In genomic region chr8:70527111-70527511, GRCm38 (mm10) we compare ENCODE assay signal across 8 mouse cellular contexts. TPM values are rescaled to one million over a fixed set of nuclear protein-coding genes. Genes with fewer than 3 reads are reported as not detected.
DNase-seq lines count a peak whose midpoint lies in the region; ATAC-seq and TF ChIP-seq lines count a peak whose summit lies in the region.

No protein-coding gene starts in this region.

- H3K4me1 ChIP-seq in lung, embryonic 15.5 days, result peaks cover 38% of the 10 kb centered on the region
- H3K4me1 ChIP-seq in embryonic fibroblast, embryonic 13.5 days (ENCODE audit: control insufficient read depth, insufficient read depth, low read length), result no peaks in the 10 kb centered on the region; the same call in none of the 2 replicates
- peaks cover 4% of the 10 kb centered on the region for H3K4me1 ChIP-seq in limb, embryonic 11.5 days (ENCODE audit: control insufficient read depth, insufficient read depth, low read length)
- peaks cover 20% of the 10 kb centered on the region for H3K4me1 ChIP-seq in neural tube, embryonic 14.5 days (ENCODE audit: control insufficient read depth, insufficient read depth, low read length)

- H3K9ac ChIP-seq in lung, embryonic 15.5 days, result peak overlapping the region; percentile 96
- peak overlapping the region; percentile 66 for H3K9ac ChIP-seq in limb, embryonic 11.5 days (ENCODE audit: low read length)
- peak overlapping the region; percentile 95 for H3K9ac ChIP-seq in neural tube, embryonic 14.5 days (replicated peaks; ENCODE audit: low read depth, low read length)

- H3K4me3 ChIP-seq in lung, embryonic 15.5 days, result peak overlapping the region; percentile 88
- H3K4me3 ChIP-seq in embryonic fibroblast, embryonic 13.5 days (ENCODE audit: insufficient read depth, low read length), result peak overlapping the region; percentile 72
- peak overlapping the region; percentile 85 for H3K4me3 ChIP-seq in limb, embryonic 11.5 days (ENCODE audit: low read depth, low read length)
- peak overlapping the region; percentile 79 for H3K4me3 ChIP-seq in neural tube, embryonic 14.5 days (ENCODE audit: low read depth, low read length)

- DNase-seq in lung, postnatal 14 days, result no peak
- no peak for DNase-seq in limb, embryonic 11.5 days (ENCODE audit: low spot score)
- DNase-seq in cerebellum, postnatal 4 days (ENCODE audit: low spot score in 2 of 2), result no peak
- DNase-seq in Muller cell, postnatal 12 days (ENCODE audit: inconsistent ontology term), result no peak
- DNase-seq in T-cell, adult 2 months (ENCODE audit: low spot score), result no peak

- no peak for TF ChIP-seq POLR2A in embryonic fibroblast, embryonic 13.5 days (IDR thresholded peaks at IDR 0.05; ENCODE audit: low read depth, low read length)

- H3K36me3 ChIP-seq in lung, embryonic 15.5 days, result peaks cover 27% of the 10 kb centered on the region
- H3K36me3 ChIP-seq in limb, embryonic 11.5 days (ENCODE audit: control insufficient read depth, insufficient read depth, low read length), result peaks cover 19% of the 10 kb centered on the region
- peaks cover 18% of the 10 kb centered on the region for H3K36me3 ChIP-seq in neural tube, embryonic 14.5 days (ENCODE audit: control insufficient read depth, insufficient read depth, low read length)

- WGBS in lung, embryonic 15.5 days, result 1% methylated on average over 8 of the region's 8 CpGs
- 2% methylated on average over 8 of the region's 8 CpGs for WGBS in limb, embryonic 11.5 days
- WGBS in neural tube, embryonic 14.5 days, result 1% methylated on average over 8 of the region's 8 CpGs

- peak overlapping the region; percentile 54; the same call in 1 of the 2 replicates for H3K27ac ChIP-seq in lung, embryonic 15.5 days
- no peak overlapping the region for H3K27ac ChIP-seq in embryonic fibroblast, embryonic 13.5 days (ENCODE audit: insufficient read depth, low read length)
- no peak overlapping the region for H3K27ac ChIP-seq in limb, embryonic 11.5 days (replicated peaks; ENCODE audit: low read depth, low read length)
- peak overlapping the region; percentile 89; the same call in 1 of the 2 replicates for H3K27ac ChIP-seq in neural tube, embryonic 14.5 days (ENCODE audit: low read depth, low read length)

- peak overlapping the region; percentile 75 for H3K4me2 ChIP-seq in lung, embryonic 15.5 days
- peak overlapping the region; percentile 81 for H3K4me2 ChIP-seq in limb, embryonic 11.5 days (ENCODE audit: low read depth, severe bottlenecking)
- peak overlapping the region; percentile 90 for H3K4me2 ChIP-seq in neural tube, embryonic 14.5 days (ENCODE audit: low read depth, low read length)

- H3K9me3 ChIP-seq in lung, embryonic 15.5 days, result no peaks in the 10 kb centered on the region
- no peaks in the 10 kb centered on the region for H3K9me3 ChIP-seq in limb, embryonic 11.5 days (ENCODE audit: control insufficient read depth, low read length)
- H3K9me3 ChIP-seq in neural tube, embryonic 14.5 days (ENCODE audit: control insufficient read depth, low read length), result no peaks in the 10 kb centered on the region

- TF ChIP-seq CTCF in embryonic fibroblast, embryonic 13.5 days (IDR thresholded peaks at IDR 0.05; ENCODE audit: borderline replicate concordance, insufficient read depth, low read length), result no peak

- no peaks in the 10 kb centered on the region for H3K27me3 ChIP-seq in lung, embryonic 15.5 days
- H3K27me3 ChIP-seq in limb, embryonic 11.5 days (ENCODE audit: control insufficient read depth, insufficient read depth, low read length), result no peaks in the 10 kb centered on the region
- no peaks in the 10 kb centered on the region for H3K27me3 ChIP-seq in neural tube, embryonic 14.5 days (ENCODE audit: control insufficient read depth, insufficient read depth, low read length)

- no peak for ATAC-seq in lung, embryonic 15.5 days (ENCODE audit: borderline replicate concordance, extremely low read depth, low FRiP score, low TSS enrichment)
- no peak for ATAC-seq in limb, embryonic 11.5 days (ENCODE audit: insufficient number of reproducible peaks, low FRiP score, low TSS enrichment, low read depth)
- ATAC-seq in neural tube, embryonic 14.5 days (ENCODE audit: low read depth), result no peak

RNA-seq across cellular contexts. Expression of gene Fkbp8, which starts 0.4 kb away (rescaled TPM):
- polyA plus RNA-seq in lung, embryonic 15.5 days (2015; fragmentation: Nextera tagmentation; extraction: Ambion mirVana), result 307 and 313 TPM in 2 replicates
- polyA plus RNA-seq in embryonic fibroblast, embryonic 13.5 days (2011; ENCODE audit: insufficient read length, low read depth, missing spikeins), result 105 and 110 TPM in 2 replicates
- polyA plus RNA-seq in limb, embryonic 11.5 days (2014; fragmentation: Nextera tagmentation; extraction: Ambion mirVana), result 221 and 233 TPM in 2 replicates
- 303 and 336 TPM in 2 replicates for polyA plus RNA-seq in neural tube, embryonic 14.5 days (2014; fragmentation: Nextera tagmentation; extraction: Ambion mirVana)

RNA-seq across cellular contexts. Expression of gene Kxd1, which starts 0.6 kb away (rescaled TPM):
- polyA plus RNA-seq in lung, embryonic 15.5 days (2015; fragmentation: Nextera tagmentation; extraction: Ambion mirVana), result 50.0 and 54.4 TPM in 2 replicates
- polyA plus RNA-seq in embryonic fibroblast, embryonic 13.5 days (2011; ENCODE audit: insufficient read length, low read depth, missing spikeins), result 35.5 and 37.0 TPM in 2 replicates
- polyA plus RNA-seq in limb, embryonic 11.5 days (2014; fragmentation: Nextera tagmentation; extraction: Ambion mirVana), result 47.0 and 47.6 TPM in 2 replicates
- polyA plus RNA-seq in neural tube, embryonic 14.5 days (2014; fragmentation: Nextera tagmentation; extraction: Ambion mirVana), result 50.2 and 51.9 TPM in 2 replicates

RNA-seq across cellular contexts. Expression of gene Ell, which starts 12.1 kb away (rescaled TPM):
- 17.2 and 17.5 TPM in 2 replicates for polyA plus RNA-seq in lung, embryonic 15.5 days (2015; fragmentation: Nextera tagmentation; extraction: Ambion mirVana)
- 16.1 and 20.4 TPM in 2 replicates for polyA plus RNA-seq in embryonic fibroblast, embryonic 13.5 days (2011; ENCODE audit: insufficient read length, low read depth, missing spikeins)
- 19.5 and 20.1 TPM in 2 replicates for polyA plus RNA-seq in limb, embryonic 11.5 days (2014; fragmentation: Nextera tagmentation; extraction: Ambion mirVana)
- 16.7 and 17.8 TPM in 2 replicates for polyA plus RNA-seq in neural tube, embryonic 14.5 days (2014; fragmentation: Nextera tagmentation; extraction: Ambion mirVana)

RNA-seq across cellular contexts. Expression of gene Uba52, which starts 16.5 kb away (rescaled TPM):
- polyA plus RNA-seq in lung, embryonic 15.5 days (2015; fragmentation: Nextera tagmentation; extraction: Ambion mirVana), result 909 and 953 TPM in 2 replicates
- polyA plus RNA-seq in embryonic fibroblast, embryonic 13.5 days (2011; ENCODE audit: insufficient read length, low read depth, missing spikeins), result 547 and 589 TPM in 2 replicates
- 926 and 927 TPM in 2 replicates for polyA plus RNA-seq in limb, embryonic 11.5 days (2014; fragmentation: Nextera tagmentation; extraction: Ambion mirVana)
- polyA plus RNA-seq in neural tube, embryonic 14.5 days (2014; fragmentation: Nextera tagmentation; extraction: Ambion mirVana), result 734 and 750 TPM in 2 replicates

RNA-seq across cellular contexts. Expression of gene Rex1bd, which starts 20.6 kb away (rescaled TPM):
- polyA plus RNA-seq in lung, embryonic 15.5 days (2015; fragmentation: Nextera tagmentation; extraction: Ambion mirVana), result 120 and 122 TPM in 2 replicates
- 29.9 and 46.6 TPM in 2 replicates for polyA plus RNA-seq in embryonic fibroblast, embryonic 13.5 days (2011; ENCODE audit: insufficient read length, low read depth, missing spikeins)
- polyA plus RNA-seq in limb, embryonic 11.5 days (2014; fragmentation: Nextera tagmentation; extraction: Ambion mirVana), result 126 and 138 TPM in 2 replicates
- 152 and 172 TPM in 2 replicates for polyA plus RNA-seq in neural tube, embryonic 14.5 days (2014; fragmentation: Nextera tagmentation; extraction: Ambion mirVana)

Comparison
In these comparisons a context has a peak if more than half of its experiments do, and no peak if none do; other contexts are left out.
1. H3K27ac ChIP-seq: peak in lung, embryonic 15.5 days (single experiment) and neural tube, embryonic 14.5 days (single experiment); none in embryonic fibroblast, embryonic 13.5 days (single experiment) and limb, embryonic 11.5 days (single experiment).
2. Peak in every context shown above with its lines, with median percentiles within 50 percentile points of each other: H3K4me2 ChIP-seq, H3K4me3 ChIP-seq and H3K9ac ChIP-seq.